Comparison of ENCODE assay signal across 30 mouse cellular contexts in genomic region chr6:87150471-87150870, GRCm38 (mm10). TPM values are rescaled to one million over a fixed set of nuclear protein-coding genes. Genes with fewer than 3 reads are reported as not detected.
DNase-seq lines count a peak whose midpoint lies in the region; ATAC-seq lines count a peak whose summit lies in the region.
"Had no signal": no experiment of that assay in that cellular context is flagged by ENCODE, and none has a peak within 500 bp of the region (broad histone marks: within the 10 kb centered on the region; RNA-seq: fewer than 3 reads in every experiment).

No protein-coding gene starts in this region.

- no peak for ATAC-seq in embryonic facial prominence, embryonic 15.5 days (ENCODE audit: insufficient number of reproducible peaks, low FRiP score, low TSS enrichment, low read depth)
- ATAC-seq in limb, embryonic 11.5 days (ENCODE audit: insufficient number of reproducible peaks, low FRiP score, low TSS enrichment, low read depth): no peak
- ATAC-seq in intestine, embryonic 16.5 days: no peak
- ATAC-seq: activated CD4-positive, CD25-positive, alpha-beta regulatory T cell, adult 4 months; CD4-positive, CD25-positive, alpha-beta regulatory T cell, adult 4 months; forebrain, embryonic 14.5 days; forebrain, embryonic 16.5 days; Patski had no signal

- H3K27ac ChIP-seq in embryonic facial prominence, embryonic 15.5 days (replicated peaks): peak overlapping the region; percentile 71
- no peak overlapping the region for H3K27ac ChIP-seq in embryonic facial prominence, embryonic 10.5 days (replicated peaks)
- H3K27ac ChIP-seq in limb, embryonic 11.5 days (replicated peaks; ENCODE audit: low read depth, low read length): 0 out of 2 replicates have a peak overlapping the region, but pooled peaks have one; percentile 21
- no peak overlapping the region for H3K27ac ChIP-seq in limb, embryonic 10.5 days
- no peak overlapping the region for H3K27ac ChIP-seq in intestine, embryonic 16.5 days (ENCODE audit: low read length)
- H3K27ac ChIP-seq: forebrain, embryonic 10.5 days; forebrain, embryonic 12.5 days had no signal

- DNase-seq in embryonic facial prominence, embryonic 10.5 days (ENCODE audit: low spot score): no peak
- DNase-seq in limb, embryonic 11.5 days (ENCODE audit: low spot score): no peak
- DNase-seq in limb, embryonic 10.5 days (ENCODE audit: low spot score): no peak
- DNase-seq in R1 (ENCODE audit: low read depth, low spot score): peak; percentile 52
- no peak for DNase-seq in gastrocnemius, postnatal 10 days
- DNase-seq: adrenal gland, adult 8-10 months; adrenal gland, postnatal 14 days; adrenal gland, postnatal 36 days; B cell, adult 2 months; cerebellum, adult 11-12 months; cerebellum, adult 8-10 months; cerebellum, adult 9-11 months; cerebellum, postnatal 14 days; cerebellum, postnatal 36 days; embryo, embryonic 11 days had no signal

- H3K27me3 ChIP-seq in embryonic facial prominence, embryonic 15.5 days: no peaks in the 10 kb centered on the region
- H3K27me3 ChIP-seq in embryonic facial prominence, embryonic 10.5 days (replicated peaks; ENCODE audit: low read depth, poor library complexity, severe bottlenecking): no peaks in the 10 kb centered on the region
- no peaks in the 10 kb centered on the region for H3K27me3 ChIP-seq in limb, embryonic 11.5 days (ENCODE audit: control insufficient read depth, insufficient read depth, low read length)
- no peaks in the 10 kb centered on the region for H3K27me3 ChIP-seq in limb, embryonic 10.5 days (ENCODE audit: low read depth, poor library complexity, severe bottlenecking)
- no peaks in the 10 kb centered on the region for H3K27me3 ChIP-seq in intestine, embryonic 16.5 days (replicated peaks; ENCODE audit: control insufficient read depth, insufficient read depth, low read length)
- H3K27me3 ChIP-seq: CH12.LX; embryonic facial prominence, embryonic 12.5 days; forebrain, embryonic 12.5 days; Patski had no signal

- no peak overlapping the region for H3K9ac ChIP-seq in embryonic facial prominence, embryonic 15.5 days
- no peak overlapping the region for H3K9ac ChIP-seq in limb, embryonic 11.5 days (ENCODE audit: low read length)
- H3K9ac ChIP-seq in intestine, embryonic 16.5 days (ENCODE audit: low read depth, low read length): no peak overlapping the region
- H3K9ac ChIP-seq: embryonic facial prominence, embryonic 12.5 days; forebrain, embryonic 12.5 days had no signal

- H3K4me3 ChIP-seq in embryonic facial prominence, embryonic 15.5 days (replicated peaks): no peak overlapping the region
- H3K4me3 ChIP-seq in embryonic facial prominence, embryonic 10.5 days: no peak overlapping the region
- no peak overlapping the region for H3K4me3 ChIP-seq in limb, embryonic 11.5 days (ENCODE audit: low read depth, low read length)
- no peak overlapping the region for H3K4me3 ChIP-seq in limb, embryonic 10.5 days
- no peak overlapping the region for H3K4me3 ChIP-seq in intestine, embryonic 16.5 days (ENCODE audit: low read length)
- H3K4me3 ChIP-seq: embryonic facial prominence, embryonic 12.5 days; erythroblast, embryonic 14.5 days; forebrain, embryonic 10.5 days; forebrain, embryonic 12.5 days had no signal

- no peaks in the 10 kb centered on the region for H3K9me3 ChIP-seq in embryonic facial prominence, embryonic 15.5 days (replicated peaks)
- H3K9me3 ChIP-seq in embryonic facial prominence, embryonic 10.5 days: no peaks in the 10 kb centered on the region
- no peaks in the 10 kb centered on the region for H3K9me3 ChIP-seq in limb, embryonic 11.5 days (ENCODE audit: control insufficient read depth, low read length)
- H3K9me3 ChIP-seq in limb, embryonic 10.5 days (replicated peaks): no peaks in the 10 kb centered on the region
- H3K9me3 ChIP-seq in intestine, embryonic 16.5 days (ENCODE audit: control insufficient read depth, low read length): no peaks in the 10 kb centered on the region
- H3K9me3 ChIP-seq: embryonic facial prominence, embryonic 12.5 days; forebrain, embryonic 10.5 days; forebrain, embryonic 12.5 days had no signal

- 76% methylated on average over 7 of the region's 7 CpGs for WGBS in embryonic facial prominence, embryonic 15.5 days
- WGBS in embryonic facial prominence, embryonic 10.5 days: 84% methylated on average over 7 of the region's 7 CpGs
- 84% methylated on average over 7 of the region's 7 CpGs for WGBS in limb, embryonic 11.5 days
- 85% methylated on average over 7 of the region's 7 CpGs for WGBS in limb, embryonic 10.5 days
- WGBS in intestine, embryonic 16.5 days: 76% methylated on average over 7 of the region's 7 CpGs

- H3K4me2 ChIP-seq in embryonic facial prominence, embryonic 15.5 days (replicated peaks): no peak overlapping the region
- H3K4me2 ChIP-seq in limb, embryonic 11.5 days (ENCODE audit: low read depth, severe bottlenecking): no peak overlapping the region
- no peak overlapping the region for H3K4me2 ChIP-seq in intestine, embryonic 16.5 days (ENCODE audit: low read depth, low read length)
- H3K4me2 ChIP-seq: embryonic facial prominence, embryonic 12.5 days; forebrain, embryonic 12.5 days had no signal

- peaks cover 48% of the 10 kb centered on the region for H3K4me1 ChIP-seq in embryonic facial prominence, embryonic 15.5 days
- H3K4me1 ChIP-seq in embryonic facial prominence, embryonic 10.5 days: peaks cover 25% of the 10 kb centered on the region
- H3K4me1 ChIP-seq in limb, embryonic 11.5 days (ENCODE audit: control insufficient read depth, insufficient read depth, low read length): 0 out of 2 replicates have a peak, but pooled peaks cover 17% of the 10 kb centered on the region
- H3K4me1 ChIP-seq in limb, embryonic 10.5 days: peaks cover 31% of the 10 kb centered on the region
- no peaks in the 10 kb centered on the region for H3K4me1 ChIP-seq in intestine, embryonic 16.5 days (ENCODE audit: control insufficient read depth, insufficient read depth, low read length)
- H3K4me1 ChIP-seq: forebrain, embryonic 12.5 days had no signal

- H3K36me3 ChIP-seq in embryonic facial prominence, embryonic 15.5 days: no peaks in the 10 kb centered on the region; the same call in 1 of the 2 replicates
- H3K36me3 ChIP-seq in embryonic facial prominence, embryonic 10.5 days (replicated peaks): peaks cover 2% of the 10 kb centered on the region; the same call in 1 of the 2 replicates
- no peaks in the 10 kb centered on the region for H3K36me3 ChIP-seq in limb, embryonic 11.5 days (ENCODE audit: control insufficient read depth, insufficient read depth, low read length)
- peaks cover 10% of the 10 kb centered on the region for H3K36me3 ChIP-seq in limb, embryonic 10.5 days
- peaks cover 3% of the 10 kb centered on the region; the same call in 1 of the 2 replicates for H3K36me3 ChIP-seq in intestine, embryonic 16.5 days (ENCODE audit: control insufficient read depth, insufficient read depth, low read length)
- H3K36me3 ChIP-seq: embryonic facial prominence, embryonic 12.5 days; forebrain, embryonic 10.5 days; forebrain, embryonic 12.5 days had no signal

RNA-seq across cellular contexts. Expression of gene D6Ertd527e, which starts 45.9 kb away (rescaled TPM):
- 0.28 and 0.75 TPM in 2 replicates for polyA plus RNA-seq in embryonic facial prominence, embryonic 15.5 days (2015; fragmentation: Nextera tagmentation; extraction: Ambion mirVana)
- polyA plus RNA-seq in embryonic facial prominence, embryonic 10.5 days (2016; fragmentation: Nextera tagmentation; extraction: Ambion mirVana): 0.12 TPM in 1 of 2 replicates, not detected in the other
- polyA plus RNA-seq in limb, embryonic 11.5 days (2014; fragmentation: Nextera tagmentation; extraction: Ambion mirVana): 0.35 and 0.53 TPM in 2 replicates
- polyA plus RNA-seq in limb, embryonic 10.5 days (2016; fragmentation: Nextera tagmentation; extraction: Ambion mirVana): 0.18 and 0.33 TPM in 2 replicates
- polyA plus RNA-seq in intestine, embryonic 16.5 days (2015; fragmentation: Nextera tagmentation; extraction: Ambion mirVana): 0.23 and 0.54 TPM in 2 replicates
- total RNA-seq in gastrocnemius, postnatal 10 days (2021): under 1 TPM in 1 of 2 experiments, not detected in 1; 0.11 TPM
- total RNA-seq: adrenal gland, adult 18-20 months; adrenal gland, postnatal 14 days; adrenal gland, postnatal 36 days; common myeloid progenitor, adult 5-6 weeks; ES-E14 had no signal
- polyA plus RNA-seq: CD4-positive, CD25-positive, alpha-beta regulatory T cell, adult 4 months; erythroblast, embryonic 14.5 days; forebrain, embryonic 14.5 days; Patski had no signal

Comparison
In these comparisons a context has a peak if more than half of its experiments do, and no peak if none do; other contexts are left out.
1. H3K27ac ChIP-seq: peak in embryonic facial prominence, embryonic 15.5 days (single experiment) and limb, embryonic 11.5 days (single experiment); none in embryonic facial prominence, embryonic 10.5 days (single experiment), limb, embryonic 10.5 days (single experiment) and intestine, embryonic 16.5 days (single experiment).